Mouse (Mus musculus) MEL (cell line): ENCODE results near the gene Gnao1.

ENCODE experiments used
- CHD2 ChIP-seq: IDR thresholded peaks from 2 replicates; pipeline ENCODE4 v1.6.1; 2011; ENCODE audit warnings: low read length, improper control_type of control experiment
- CTCF ChIP-seq, 3 experiments: IDR thresholded peaks in 2 of 3; conservative IDR thresholded peaks in 1 of 3; 2 replicates each; pipeline ENCODE4 v1.5.1; 2011 to 2012; ENCODE audit warnings: low read length in 3 of 3, low read depth in 2 of 3, mild to moderate bottlenecking in 2 of 3, improper control_type of control experiment in 1 of 3, inconsistent platforms in 1 of 3, mixed read lengths in 1 of 3, moderate library complexity in 1 of 3; ENCODE audit not compliant: control insufficient read depth in 1 of 3, insufficient read depth in 1 of 3, poor library complexity in 1 of 3, severe bottlenecking in 1 of 3
- POLR2A ChIP-seq, 2 experiments: IDR thresholded peaks; 2 replicates each; pipeline ENCODE4 v1.6.1; 2011 to 2012; ENCODE audit warnings: low read length in 2 of 2, mild to moderate bottlenecking in 2 of 2, control low read depth in 1 of 2, improper control_type of control experiment in 1 of 2, low read depth in 1 of 2, moderate library complexity in 1 of 2; ENCODE audit not compliant: control insufficient read depth in 1 of 2, insufficient read depth in 1 of 2, poor library complexity in 1 of 2
- POLR2AphosphoS5 ChIP-seq: IDR thresholded peaks from 2 replicates; pipeline ENCODE4 v1.6.1; 2012; ENCODE audit warnings: low read depth, borderline replicate concordance, mild to moderate bottlenecking, inconsistent platforms, low read length, moderate library complexity, mixed read lengths
- SMC3 ChIP-seq: IDR thresholded peaks from 2 replicates; pipeline ENCODE4 v1.6.1; 2011; ENCODE audit warnings: low read depth, low read length, improper control_type of control experiment
- TAL1 ChIP-seq: IDR thresholded peaks from 2 replicates; pipeline ENCODE4 v1.6.1; 2012; ENCODE audit warnings: mild to moderate bottlenecking, inconsistent platforms, low read length, moderate library complexity, mixed read lengths
- TCF12 ChIP-seq: IDR thresholded peaks from 2 replicates; pipeline ENCODE4 v1.6.1; 2014; ENCODE audit warnings: low read depth, mild to moderate bottlenecking, inconsistent platforms, low read length, improper control_type of control experiment, moderate library complexity
- ZC3H11A ChIP-seq: IDR thresholded peaks from 2 replicates; pipeline ENCODE4 v1.6.1; 2012; ENCODE audit warnings: low read depth, mild to moderate bottlenecking, inconsistent platforms, low read length, improper control_type of control experiment
- ZNF384 ChIP-seq: IDR thresholded peaks from 2 replicates; pipeline ENCODE4 v1.6.1; 2012; ENCODE audit warnings: low read depth, mild to moderate bottlenecking, inconsistent platforms, low read length, improper control_type of control experiment

DNA sequence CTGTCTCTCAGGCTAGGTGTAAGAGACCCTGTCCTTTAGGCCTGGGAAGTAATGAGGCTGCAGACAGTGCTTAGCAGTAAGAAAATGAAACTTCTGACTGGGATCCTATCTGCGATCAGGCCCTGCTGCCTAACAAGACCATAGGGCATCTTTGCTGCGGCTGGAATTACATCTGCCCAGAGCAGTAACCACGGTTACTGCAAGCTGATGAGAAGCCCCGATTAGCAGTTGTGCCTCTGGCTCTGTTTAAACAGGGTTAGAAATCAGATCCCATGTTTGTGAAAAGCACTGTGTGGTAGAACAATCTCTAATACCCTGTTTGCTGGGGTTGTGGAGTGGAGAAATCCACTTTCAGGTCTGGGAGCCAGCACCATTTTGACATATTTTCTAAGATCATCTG is 50.3 kb downstream of the Gnao1 start:
- TF ChIP-seq ZNF384 = no peak
- TF ChIP-seq CTCF (IDR thresholded peaks at IDR 0.05 in 2 of 3, conservative IDR thresholded peaks at IDR 0.05 in 1 of 3; ENCODE audit: control insufficient read depth in 1 of 3, insufficient read depth in 1 of 3, low read depth in 2 of 3, low read length in 3 of 3, poor library complexity in 1 of 3, severe bottlenecking in 1 of 3) = no peak
- no peak for TF ChIP-seq ZC3H11A
- no peak for TF ChIP-seq POLR2AphosphoS5
- TF ChIP-seq POLR2A (IDR thresholded peaks at IDR 0.05; ENCODE audit: control insufficient read depth in 1 of 2, insufficient read depth in 1 of 2, low read depth in 1 of 2, low read length in 2 of 2, poor library complexity in 1 of 2) = no peak
- no peak for TF ChIP-seq TCF12
- TF ChIP-seq TAL1 = no peak
- no peak for TF ChIP-seq SMC3
- TF ChIP-seq CHD2 = no peak
